Mouse (Mus musculus) right cerebral cortex, postnatal 14 days (tissue): ENCODE results near the gene Sox13.

Source experiments
- DNase-seq: peaks from one replicate; pipeline ENCODE4 v3.0.0; 2022

Sox13 gene

DNA sequence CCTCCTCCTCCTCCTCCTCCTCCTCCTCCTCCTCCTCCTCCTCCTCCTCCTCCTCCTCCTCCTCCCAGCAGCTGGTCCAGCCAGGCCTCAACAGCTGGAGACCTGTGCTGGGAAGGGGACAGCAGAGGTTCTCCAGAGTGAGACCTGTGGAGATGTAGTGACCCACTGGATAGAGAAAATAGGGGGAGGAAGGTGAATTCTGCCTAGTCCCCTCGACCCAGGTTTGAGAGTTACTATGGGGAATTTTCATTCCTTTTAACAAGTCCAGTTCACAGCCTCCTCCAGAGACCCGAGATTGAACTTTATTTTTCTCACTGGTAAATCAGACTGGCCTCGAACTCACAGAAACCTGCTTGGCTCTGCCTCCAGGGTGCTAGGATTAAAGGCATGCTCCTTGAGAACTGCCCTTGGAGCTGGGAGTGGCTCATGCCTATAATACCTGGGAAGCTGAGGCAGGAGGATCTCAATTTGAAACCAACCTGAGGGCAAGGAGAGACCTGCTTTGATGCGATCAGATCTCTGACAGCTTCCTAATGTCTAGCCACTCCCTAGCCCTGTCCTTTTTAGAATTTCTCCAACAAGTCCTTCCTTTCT lies 467 bp upstream of the Sox13 start:
- no peak for DNase-seq

DNA sequence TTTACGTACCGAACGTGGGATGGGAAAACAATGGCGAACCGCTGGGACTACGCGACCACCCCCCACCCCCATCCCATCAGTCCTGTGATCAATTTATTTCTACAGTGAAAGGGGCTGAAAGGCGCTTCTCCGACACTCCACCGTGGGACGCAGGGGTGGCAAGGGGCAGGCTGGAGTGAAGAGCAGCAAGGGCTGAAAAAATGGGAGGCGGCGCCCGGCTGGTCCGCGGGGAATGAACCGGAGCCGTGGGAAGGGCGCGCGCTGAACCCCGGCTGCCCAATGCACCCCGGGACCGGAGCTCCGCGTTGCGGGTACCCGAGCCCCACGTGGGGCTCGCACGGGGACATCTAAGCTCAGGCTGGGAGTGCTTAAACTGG lies 1.0 kb downstream of the Sox13 start:
- no peak for DNase-seq

DNA sequence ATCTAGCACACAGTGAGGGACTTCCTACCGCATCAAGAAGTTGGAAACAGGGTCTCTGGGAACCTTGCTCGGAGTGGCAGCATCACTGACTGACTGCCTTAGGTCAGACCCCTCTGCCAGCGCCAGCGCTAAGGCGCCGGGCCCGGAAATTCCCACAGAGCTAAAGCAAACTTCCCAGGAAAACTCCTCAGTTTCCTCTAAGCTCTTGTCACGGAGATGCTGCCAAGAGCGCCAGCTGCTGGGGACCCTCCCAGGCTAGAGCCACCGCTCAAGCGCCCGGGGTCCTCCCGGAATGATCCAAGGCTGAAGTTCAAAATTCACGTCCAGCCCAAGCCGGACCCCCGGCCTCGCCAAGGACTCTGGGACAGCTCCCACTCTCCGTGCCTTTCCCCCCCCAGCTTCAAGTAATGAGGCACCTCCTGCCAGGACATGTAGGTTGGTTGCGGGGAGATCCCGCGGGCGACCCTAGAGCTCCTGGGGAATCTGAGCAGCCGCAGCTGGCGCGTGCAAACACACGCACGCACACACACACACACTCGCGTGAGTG lies 1.5 kb downstream of the Sox13 start:
- peak; percentile 19 for DNase-seq

DNA sequence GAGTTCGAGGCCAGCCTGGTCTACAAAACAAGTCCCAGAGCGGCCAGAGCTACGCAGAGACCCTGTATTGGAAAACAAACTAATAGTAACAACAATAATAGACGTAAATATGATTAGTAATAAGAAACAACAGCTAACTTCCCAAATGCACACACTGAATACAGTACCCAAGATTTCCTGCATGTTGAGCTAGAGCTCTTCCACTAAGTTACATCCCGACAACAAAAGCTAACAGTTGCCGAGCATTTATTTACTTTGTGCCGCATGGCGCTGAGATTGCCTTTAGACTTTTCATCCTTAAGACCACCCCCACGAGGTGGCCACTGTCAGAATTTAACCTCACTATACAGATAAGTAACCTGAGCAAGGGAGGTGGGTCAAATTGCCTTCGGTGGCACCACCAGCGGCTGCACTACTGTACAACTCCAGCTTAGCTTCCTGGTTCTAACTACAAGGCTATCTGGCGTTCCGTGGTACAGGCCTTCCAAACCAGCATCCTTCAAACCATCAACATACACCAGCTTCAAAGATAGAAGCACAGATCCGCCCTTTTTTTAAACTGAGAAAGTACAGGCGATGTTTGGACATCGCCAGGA lies 2.1 kb downstream of the Sox13 start:
- no peak for DNase-seq

DNA sequence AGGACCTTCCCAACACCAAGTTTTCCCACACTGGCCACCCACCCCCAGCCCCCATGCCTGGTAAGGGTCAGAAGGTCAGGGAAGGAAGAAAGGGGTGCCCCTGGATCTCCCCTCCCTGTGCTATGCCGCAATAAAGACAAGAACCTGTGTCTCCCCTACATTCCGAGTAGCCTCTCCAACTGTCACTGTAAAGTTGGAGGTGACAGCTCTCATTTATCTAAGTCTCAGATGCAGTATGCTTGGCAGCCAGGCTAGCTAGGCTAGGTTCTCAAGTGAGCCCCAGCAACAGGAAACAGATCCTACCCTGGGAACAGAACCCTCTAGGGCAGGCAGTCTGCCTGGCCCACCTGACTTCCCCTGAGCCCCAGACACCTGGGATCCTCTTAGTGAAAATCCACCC lies 3.1 kb downstream of the Sox13 start:
- DNase-seq = no peak

DNA sequence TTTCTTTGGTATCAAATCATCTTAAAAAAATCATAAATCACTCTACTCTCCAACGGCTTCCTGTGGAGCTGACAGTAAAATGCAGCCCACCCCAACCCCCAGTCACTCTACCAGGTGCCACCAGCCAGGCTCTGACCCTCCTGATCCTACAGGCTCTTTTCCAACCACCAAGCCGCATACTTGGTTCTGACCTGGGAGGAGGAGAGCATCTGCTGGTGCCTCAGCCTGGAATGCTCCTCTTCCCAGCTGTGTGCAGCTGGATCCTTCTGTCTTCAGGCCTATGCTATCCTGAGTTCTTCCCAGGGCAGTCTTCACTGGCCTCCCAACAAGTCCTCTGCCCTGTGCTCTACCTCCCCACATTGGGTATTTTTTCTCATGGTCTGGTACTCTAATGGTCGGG lies 3.7 kb downstream of the Sox13 start:
- no peak for DNase-seq

DNA sequence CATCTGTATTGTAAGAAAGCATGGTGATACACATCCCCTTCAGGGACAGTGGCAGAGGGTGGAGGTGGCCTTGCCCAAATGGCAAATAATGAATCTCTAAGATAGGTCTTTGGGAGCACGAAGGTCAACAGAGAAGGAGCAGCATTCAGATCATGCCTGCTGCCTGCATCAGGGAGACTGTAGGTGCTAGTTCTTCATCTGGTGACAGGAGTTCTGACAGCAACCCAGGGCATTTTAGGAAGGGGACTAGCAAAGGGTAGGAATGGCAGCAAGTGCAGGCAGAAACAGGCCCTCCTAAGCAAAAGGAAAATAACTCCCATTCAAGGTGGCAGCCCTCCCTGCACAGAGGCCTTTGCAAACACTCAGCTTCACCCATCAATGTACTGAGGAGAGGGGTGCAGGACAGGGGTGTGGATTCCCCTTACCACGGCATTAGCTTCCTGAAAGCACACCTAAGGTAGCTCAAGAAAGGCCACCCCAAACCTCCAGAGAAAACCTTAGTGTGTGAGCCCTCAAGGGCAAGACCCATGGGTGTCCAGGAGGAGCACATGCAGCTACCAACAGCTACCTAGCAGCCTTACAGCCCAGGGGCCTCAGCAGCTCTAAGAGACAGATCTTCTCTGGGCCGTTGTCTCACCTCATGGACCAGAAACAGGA lies 4.9 kb downstream of the Sox13 start:
- DNase-seq = no peak

DNA sequence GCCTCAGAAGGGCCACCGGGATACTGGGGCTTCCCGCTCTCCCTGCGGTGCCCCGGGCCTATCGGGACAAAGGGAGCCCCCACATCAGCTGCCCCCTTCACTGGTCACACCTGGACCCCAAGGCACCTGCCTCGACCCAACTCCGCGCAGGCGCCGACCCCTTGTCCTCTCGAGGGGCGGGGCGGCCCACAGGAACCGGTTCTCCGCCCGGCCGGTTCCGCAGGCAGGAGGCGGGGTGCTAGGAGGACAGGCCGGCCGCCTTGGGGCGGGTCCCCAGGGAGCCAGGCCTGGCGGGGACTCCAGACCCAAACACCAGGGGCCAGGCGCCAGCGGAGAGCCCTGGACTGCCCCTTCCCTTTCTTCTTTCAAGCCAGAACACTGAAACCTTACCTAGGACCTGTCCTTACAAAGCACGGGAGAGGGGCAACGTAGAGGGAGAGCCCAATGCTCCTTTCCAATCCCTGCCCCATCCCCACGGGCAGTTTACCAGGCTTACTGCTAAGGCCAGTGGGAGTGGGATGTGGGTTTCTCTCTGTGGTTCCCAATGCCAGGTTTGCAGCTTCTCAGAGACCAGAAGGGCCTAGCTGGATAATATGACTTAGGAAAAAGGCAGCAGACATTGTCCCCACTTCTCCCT lies 5.9 kb downstream of the Sox13 start:
- DNase-seq = peak; percentile 47

DNA sequence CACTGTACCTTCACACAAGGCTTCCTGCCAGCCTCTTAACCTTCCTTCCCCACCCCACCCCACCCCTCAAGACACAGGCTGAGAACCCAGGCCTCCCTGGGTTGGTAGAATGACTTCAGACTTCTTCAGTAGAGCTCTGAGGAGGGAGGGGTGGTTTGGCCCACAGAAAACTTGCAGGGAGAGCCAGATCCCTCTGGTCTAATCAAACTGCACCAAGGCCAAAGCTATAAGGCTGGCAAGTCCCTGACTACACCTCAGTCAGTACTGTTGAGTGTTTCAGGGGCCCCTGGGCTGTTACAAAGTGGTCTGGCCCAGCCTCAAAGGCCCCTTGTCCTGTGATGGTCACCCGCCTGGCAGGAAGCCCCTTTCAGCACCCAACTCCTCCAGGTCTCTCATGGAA lies 6.6 kb downstream of the Sox13 start:
- no peak for DNase-seq

DNA sequence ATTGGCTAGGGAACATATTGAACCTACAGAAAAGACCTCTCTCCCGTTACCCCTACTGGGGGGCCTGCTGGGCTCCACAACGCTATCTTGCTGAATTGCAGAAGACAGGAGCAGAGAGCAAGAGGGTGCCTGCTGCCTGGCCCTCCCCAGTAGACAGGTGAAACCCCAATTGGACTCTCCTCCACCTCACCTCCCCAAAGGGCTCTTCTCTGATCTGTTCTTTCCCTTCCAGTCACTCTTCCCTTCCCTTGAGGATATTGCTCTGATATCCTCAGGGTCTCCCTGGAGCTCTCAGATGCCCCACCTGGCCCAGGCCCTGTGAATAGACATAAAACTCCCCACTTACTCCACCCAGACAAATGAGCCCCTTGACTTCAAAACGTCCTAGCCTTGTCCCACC lies 7.1 kb downstream of the Sox13 start:
- DNase-seq = no peak

DNA sequence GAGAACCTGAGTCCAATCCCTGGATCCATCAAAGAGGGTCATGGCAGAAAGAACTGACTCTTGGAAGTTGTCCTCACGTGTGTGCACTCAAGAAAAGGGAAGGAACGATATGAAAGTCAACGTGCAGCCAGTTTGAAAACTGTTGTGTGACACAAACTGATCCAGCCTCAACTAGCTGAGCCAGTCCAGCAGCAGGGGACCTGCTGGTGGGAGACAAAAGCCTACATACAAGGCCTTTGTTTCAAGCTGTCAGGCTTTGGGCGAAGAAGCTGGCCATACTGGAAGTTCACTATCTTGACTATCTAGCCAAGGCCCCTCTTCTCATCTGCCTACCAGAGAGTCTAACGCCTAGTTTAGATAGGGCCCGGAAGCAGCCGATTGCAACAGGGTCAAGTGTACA lies 7.7 kb downstream of the Sox13 start:
- DNase-seq = no peak

DNA sequence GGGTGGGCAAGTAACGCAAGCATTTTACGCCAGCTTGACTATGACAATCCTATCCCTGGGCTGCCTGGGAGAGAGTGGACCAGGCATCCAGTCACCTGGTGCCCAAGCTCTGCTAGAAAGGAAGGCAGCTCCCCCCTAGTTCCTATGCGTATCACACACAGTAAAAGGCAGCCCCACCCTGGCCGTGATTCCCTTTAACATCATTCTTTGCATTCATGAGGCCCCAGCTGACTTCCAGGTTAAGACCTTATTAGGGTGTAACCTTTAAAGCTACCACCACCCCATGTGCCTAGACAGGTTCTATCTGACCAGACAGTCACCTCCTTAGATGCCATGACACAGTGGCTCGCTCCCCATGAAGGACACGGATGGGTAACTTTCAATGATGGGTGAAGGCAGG lies 8.7 kb downstream of the Sox13 start:
- no peak for DNase-seq

DNA sequence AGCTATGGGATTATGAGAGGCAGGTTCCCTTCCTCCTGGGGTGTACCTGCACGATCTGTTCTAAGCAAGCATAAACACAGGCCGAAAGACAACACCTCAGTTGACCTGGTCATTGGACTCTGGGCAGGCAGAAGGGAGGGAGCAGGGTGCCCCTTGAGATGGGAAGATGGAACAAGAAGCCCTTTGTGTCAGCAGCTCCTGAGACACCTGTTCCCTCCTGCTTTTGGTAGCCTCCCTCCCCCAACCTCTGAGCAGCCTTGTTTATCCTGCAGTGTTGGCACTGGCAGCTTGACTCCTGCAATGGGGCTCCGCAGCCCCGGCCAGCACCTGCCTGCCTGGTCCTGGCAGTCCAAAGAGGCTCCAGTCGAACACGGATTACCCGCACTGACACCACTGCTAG lies 9.1 kb downstream of the Sox13 start:
- DNase-seq = no peak

DNA sequence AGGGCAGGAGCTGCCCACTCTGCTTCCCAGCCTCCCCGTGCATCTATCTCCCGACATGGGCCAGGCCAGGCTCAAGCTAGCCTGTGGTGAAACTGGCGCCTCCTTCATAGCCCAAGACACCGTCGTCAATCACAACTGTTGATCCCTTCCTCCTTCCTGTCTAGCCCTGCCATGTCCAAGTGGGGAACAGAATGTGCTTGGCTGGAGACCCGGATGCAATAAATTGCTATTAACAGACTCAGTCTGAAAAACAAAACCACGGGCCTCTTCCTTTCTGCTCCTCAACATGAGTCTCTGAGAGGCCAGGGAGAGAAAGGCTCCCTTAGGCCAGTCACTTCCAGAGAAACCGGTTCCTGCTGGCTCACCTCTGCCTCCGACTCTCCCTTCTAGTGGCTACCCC lies 11.2 kb downstream of the Sox13 start:
- no peak for DNase-seq

DNA sequence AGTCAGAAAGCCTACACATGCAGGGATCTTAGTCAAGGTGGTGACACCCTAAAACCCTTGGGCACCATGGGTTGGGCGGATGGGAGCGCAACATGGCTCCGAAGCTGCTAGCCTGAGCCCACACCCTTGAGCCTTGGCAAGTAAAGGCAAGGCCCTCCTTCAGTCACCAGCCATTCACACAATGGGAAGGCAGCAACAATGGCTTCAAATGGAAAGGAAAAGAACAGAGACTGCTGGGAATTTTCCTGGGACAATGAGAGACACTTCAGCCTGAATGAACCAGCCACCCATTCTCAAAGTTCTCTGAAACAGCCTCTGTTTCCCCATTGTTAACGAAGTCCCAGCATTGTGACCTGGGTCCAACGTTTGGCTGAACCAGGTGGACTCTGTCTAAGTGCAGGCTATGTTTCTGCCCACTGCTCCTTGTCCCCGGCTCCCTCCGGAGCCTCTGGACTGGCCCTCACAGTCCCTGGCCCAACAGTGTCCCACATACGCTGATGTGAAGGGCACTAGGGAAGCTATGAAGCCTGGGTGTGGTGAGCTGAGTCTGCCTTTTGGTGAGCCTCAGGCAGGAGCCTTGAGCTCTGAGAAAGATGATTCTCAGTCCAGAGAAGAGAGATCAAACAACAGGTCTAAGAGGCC lies 12.6 kb downstream of the Sox13 start:
- DNase-seq = no peak

DNA sequence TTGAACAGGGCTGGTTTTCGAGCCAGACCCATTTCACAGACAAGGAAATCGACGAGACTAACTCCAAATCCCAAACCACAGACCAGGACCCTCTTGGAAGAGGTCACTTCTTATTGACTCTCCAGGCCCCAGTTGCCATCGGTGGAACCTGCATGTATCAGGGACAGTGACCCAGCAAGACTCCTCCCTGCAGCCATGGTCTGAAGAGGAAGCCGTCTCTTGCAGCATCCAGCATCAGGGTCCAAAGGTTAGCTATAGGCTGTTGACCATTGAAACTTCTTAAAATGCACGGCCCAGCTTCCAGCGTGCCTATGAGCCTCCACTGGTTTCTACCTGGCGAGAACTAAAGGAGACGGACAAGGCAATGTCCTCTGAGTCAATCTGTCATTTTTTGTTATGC lies 14.4 kb downstream of the Sox13 start:
- DNase-seq = no peak

DNA sequence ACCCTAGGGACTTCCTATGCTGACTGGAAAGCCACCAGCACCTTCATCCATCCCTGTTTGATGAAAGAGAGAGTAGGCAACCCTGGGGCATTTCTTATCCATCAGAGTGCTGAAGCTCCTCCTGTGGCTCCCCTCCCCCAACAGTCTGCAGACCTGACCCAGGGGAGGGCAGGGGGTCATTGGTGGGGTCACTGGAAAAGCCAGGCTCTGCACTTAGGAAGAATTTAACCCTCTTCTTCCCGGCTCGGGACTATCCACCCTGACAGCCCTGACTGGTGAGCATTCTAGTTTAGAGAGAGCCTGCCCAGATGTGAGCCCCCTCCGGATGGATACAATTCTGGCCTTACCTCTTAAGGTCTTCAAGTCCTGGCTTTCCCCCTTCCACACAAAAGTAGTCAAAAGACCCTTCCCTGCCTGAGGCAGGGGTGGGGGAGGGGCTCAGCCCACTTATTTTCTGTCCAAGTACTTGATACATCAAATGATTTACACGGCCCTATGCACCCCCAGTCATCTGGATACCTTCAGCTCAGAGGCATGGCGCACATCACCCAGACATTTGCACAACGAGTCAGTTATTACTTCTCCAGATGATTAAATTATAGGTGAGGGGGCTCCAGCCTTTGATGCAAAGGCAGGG lies 15.2 kb downstream of the Sox13 start:
- no peak for DNase-seq

DNA sequence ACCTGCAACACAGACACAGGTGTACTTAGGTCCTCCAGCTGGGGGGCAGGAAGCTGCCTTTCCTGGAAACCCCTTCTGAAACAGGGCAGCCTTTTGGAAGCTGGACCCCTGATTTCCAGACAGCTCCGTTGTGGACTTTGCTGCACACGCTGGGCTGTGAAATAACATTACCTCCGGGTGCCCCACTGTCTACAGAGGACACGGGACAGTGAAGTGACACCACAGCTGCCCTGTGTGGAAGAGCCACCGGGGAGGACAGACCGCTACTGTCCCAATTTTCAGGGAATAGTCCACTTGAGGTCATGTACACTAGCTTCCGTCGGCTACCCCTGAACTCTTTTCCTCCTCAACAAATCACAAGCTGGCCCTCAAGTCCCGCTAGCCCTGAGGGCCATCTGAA lies 15.9 kb downstream of the Sox13 start:
- DNase-seq = no peak

DNA sequence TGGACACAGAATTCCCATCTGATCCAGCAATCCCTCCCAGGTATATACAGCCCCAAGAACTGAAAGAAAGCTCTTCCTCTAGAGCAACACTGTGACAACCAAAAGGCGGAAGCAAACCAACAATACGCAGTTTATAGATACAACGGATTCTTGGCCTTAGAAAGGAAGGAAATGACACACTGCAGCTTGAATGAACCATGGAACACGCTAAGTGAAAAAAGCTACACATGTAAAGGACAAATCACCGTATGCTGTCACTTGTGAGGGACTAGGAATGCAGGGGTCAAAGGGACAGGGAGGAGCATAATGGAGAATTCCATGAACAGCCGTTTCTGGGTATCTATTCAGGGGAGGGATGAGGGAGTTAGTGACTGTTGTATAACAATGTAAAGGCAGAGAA lies 16.7 kb downstream of the Sox13 start:
- DNase-seq = no peak

DNA sequence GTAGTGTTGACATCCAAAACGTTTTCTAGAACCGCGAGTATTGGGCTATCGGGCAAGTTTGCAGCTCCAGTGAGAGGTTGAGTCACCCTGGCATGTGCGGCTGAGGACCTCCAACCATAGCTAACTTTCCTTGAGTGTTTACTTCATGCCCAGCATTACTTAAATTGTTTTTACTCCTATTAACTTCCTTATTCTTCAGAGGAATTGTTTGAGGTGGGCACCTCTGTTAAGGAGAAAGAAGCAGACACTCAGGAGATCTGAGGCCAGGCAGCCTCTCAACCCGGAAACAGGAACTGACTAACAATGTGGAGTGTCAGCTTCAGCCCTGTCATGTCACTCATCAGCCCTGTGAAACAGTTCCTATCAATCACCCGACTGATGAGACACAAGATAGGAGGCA lies 17.6 kb downstream of the Sox13 start:
- DNase-seq = no peak

DNA sequence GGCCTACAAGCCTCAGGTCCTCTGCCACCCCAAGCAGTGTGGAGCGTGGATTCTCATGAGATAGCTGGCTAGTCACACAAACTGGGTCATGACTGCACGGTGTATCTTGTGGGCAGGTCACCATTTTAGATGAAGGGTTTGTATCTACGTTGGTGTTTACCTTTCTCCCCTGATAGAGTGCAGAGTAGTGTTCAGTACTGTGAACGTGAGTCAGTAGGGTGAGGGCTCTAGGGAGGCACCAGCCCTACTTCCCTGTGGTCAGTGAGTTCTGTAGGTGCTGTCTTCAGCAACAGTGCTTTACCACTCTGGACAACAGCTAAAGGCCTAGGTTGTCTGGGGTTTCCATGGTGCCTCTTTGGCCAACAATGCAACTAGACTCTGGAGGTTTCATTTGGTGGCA lies 20.2 kb downstream of the Sox13 start:
- no peak for DNase-seq

DNA sequence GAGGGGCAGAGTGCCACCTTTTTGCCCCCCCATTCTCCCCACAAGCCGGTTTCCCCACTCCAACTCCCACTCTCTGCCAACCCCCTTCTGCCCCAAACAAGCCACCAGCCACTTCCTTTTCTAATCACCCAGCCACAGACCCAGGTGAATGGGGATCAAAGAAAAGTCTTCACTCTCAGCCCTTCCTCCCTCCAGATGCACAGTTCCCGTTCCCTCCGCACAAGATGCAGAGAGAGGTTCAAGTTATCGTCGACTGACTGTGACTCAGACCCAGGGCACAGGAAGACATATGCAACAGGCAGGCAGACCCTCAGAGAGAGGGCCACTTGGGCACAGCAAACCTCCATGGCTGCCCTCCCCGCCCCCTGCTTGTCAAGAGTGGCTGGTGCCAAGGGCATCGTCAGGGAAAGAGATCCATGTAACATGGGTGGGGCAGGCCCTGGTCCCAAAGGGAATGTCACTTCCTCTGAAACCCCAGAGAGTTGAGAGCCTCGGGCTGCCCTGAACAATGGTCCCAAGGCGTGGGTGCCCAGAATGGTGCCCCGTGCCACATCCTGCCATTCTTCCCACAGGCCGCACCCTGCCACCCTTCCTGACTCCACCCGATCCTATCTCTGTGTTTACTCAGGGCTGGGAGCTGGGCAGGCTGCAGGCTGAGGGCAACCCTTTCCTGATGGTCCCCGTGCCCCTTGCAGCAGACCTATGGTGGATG lies 24.0 kb downstream of the Sox13 start:
- no peak for DNase-seq
